Mouse (Mus musculus) kidney, embryonic 14.5 days (tissue): ENCODE data around the gene Bhmt2. TPM values are rescaled to one million over a fixed set of nuclear protein-coding genes. Genes with fewer than 3 reads are reported as not detected.

Experiments
- ATAC-seq: fragments of 200-750 bp; cut with Nextera tagmentation; 2 replicates; pipeline ENCODE4 v1.8.0; 2017; ENCODE audit warnings: moderate number of reproducible peaks, mild to moderate bottlenecking, moderate TSS enrichment, moderate library complexity; ENCODE audit not compliant: low FRiP score, low TSS enrichment
- H3K27ac ChIP-seq: fragments of 300-500 bp; sonication (generic); 2 replicates; pipeline ENCODE4 v1.5.1; 2014; ENCODE audit warnings: low read depth, mild to moderate bottlenecking, low read length, moderate library complexity, mixed read lengths
- H3K27me3 ChIP-seq: fragments of 300-500 bp; sonication (generic); 2 replicates; pipeline ENCODE4 v1.6.1; 2014; ENCODE audit warnings: mild to moderate bottlenecking, low read length; ENCODE audit not compliant: control insufficient read depth, insufficient read depth
- H3K36me3 ChIP-seq: fragments of 300-500 bp; sonication (generic); 2 replicates; pipeline ENCODE4 v1.6.1; 2014; ENCODE audit warnings: low read length, mixed read lengths; ENCODE audit not compliant: control insufficient read depth, insufficient read depth
- H3K4me1 ChIP-seq: fragments of 300-500 bp; sonication (generic); 2 replicates; pipeline ENCODE4 v1.6.1; 2014; ENCODE audit warnings: low read length, mixed read lengths; ENCODE audit not compliant: control insufficient read depth, insufficient read depth
- H3K4me2 ChIP-seq: fragments of 300-500 bp; sonication (generic); replicated peaks from 2 replicates; pipeline ENCODE4 v1.6.1; 2014; ENCODE audit warnings: low read depth, mild to moderate bottlenecking, low read length
- H3K4me3 ChIP-seq: fragments of 300-500 bp; sonication (generic); 2 replicates; pipeline ENCODE4 v1.5.1; 2014; ENCODE audit warnings: mild to moderate bottlenecking, low read length
- H3K9ac ChIP-seq: fragments of 300-500 bp; sonication (generic); 2 replicates; pipeline ENCODE4 v1.6.1; 2014; ENCODE audit warnings: low read depth, mild to moderate bottlenecking, low read length, moderate library complexity
- H3K9me3 ChIP-seq: fragments of 300-500 bp; sonication (generic); 2 replicates; pipeline ENCODE4 v1.6.1; 2016; ENCODE audit warnings: low read length; ENCODE audit not compliant: control insufficient read depth
- WGBS: fragments of 180-500 bp; shearing (Covaris S2); extraction: QIAGEN DNeasy Blood & Tissue Kit; methylation state at CpG from one replicate; pipeline ENCODE4 v1.1.7; 2014; 5-methylcytosine and 5-hydroxymethylcytosine counted together
- polyA plus RNA-seq: library from polyadenylated mRNA; unstranded; fragments of >200 nt; fragmentation: Nextera tagmentation; extraction: Ambion mirVana; gene quantifications from 2 replicates; pipeline ENCODE4 v1.2.1, GENCODE M21; 2014

Bhmt2 gene
- polyA plus RNA-seq, 1 experiment from 2014 or later: 0.96 TPM

DNA sequence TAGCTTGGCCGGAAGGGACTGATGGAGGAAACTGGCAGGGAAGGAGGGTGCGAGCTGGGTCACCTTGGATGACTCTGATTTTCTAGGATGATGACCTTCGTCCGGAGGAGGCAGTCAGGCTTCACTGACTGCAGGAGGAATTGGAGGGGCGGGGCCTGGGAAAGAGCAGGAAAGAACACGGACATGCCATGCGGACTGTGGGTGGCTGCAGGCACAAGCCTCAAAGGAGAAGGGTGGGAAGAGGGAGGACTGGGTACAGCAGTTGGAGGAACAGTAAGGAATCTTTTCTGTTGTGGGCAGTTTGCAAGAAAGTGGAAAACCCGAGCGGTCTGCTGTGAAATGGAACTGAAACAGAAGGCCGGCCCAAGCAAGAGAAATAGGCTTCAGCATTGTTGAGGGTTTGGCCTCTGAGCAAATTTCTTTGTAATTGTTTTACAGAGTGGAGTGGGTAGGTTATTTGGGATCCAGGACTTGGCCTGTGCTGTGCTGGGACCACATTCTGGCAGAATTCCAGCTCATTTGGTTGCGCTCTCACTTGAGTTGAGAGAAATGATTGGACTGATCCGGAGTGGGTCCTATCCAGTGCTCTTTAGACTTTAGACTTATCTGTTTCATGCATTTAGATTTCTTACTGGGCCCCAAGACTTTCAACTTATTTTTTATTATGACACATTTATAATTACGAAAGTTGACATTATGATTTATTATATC, 67.1 kb downstream of the Bhmt2 start:
- Histone ChIP-seq H3K4me2 (no peak overlapping the region), H3K27me3 (no peaks in the 10 kb centered on the region), H3K4me3 (no peak overlapping the region), H3K27ac (no peak overlapping the region), H3K36me3 (no peaks in the 10 kb centered on the region), H3K9ac (no peak overlapping the region), H3K9me3 (no peaks in the 10 kb centered on the region), H3K4me1 (no peaks in the 10 kb centered on the region)
- WGBS: 49% methylated on average over 13 of the region's 13 CpGs
- ATAC-seq: peak; percentile 51; the same call in 1 of the 2 replicates

Other genes with a start within 250 kb of the Bhmt2 start
- 6.0 and 8.5 TPM in 2 replicates for gene Jmy, start 174.5 kb downstream of the Bhmt2 start, polyA plus RNA-seq
- gene Bhmt, start 36.3 kb downstream of the Bhmt2 start, polyA plus RNA-seq: 0.11 and 0.13 TPM in 2 replicates
- 0.13 and 0.28 TPM in 2 replicates for gene Dmgdh, start 131 bp upstream of the Bhmt2 start, polyA plus RNA-seq
- 9.0 and 17.7 TPM in 2 replicates for gene Arsb, start 97.3 kb upstream of the Bhmt2 start, polyA plus RNA-seq